Mouse (Mus musculus): ENCODE measurements around the gene Plek.

Gene Plek

DNA sequence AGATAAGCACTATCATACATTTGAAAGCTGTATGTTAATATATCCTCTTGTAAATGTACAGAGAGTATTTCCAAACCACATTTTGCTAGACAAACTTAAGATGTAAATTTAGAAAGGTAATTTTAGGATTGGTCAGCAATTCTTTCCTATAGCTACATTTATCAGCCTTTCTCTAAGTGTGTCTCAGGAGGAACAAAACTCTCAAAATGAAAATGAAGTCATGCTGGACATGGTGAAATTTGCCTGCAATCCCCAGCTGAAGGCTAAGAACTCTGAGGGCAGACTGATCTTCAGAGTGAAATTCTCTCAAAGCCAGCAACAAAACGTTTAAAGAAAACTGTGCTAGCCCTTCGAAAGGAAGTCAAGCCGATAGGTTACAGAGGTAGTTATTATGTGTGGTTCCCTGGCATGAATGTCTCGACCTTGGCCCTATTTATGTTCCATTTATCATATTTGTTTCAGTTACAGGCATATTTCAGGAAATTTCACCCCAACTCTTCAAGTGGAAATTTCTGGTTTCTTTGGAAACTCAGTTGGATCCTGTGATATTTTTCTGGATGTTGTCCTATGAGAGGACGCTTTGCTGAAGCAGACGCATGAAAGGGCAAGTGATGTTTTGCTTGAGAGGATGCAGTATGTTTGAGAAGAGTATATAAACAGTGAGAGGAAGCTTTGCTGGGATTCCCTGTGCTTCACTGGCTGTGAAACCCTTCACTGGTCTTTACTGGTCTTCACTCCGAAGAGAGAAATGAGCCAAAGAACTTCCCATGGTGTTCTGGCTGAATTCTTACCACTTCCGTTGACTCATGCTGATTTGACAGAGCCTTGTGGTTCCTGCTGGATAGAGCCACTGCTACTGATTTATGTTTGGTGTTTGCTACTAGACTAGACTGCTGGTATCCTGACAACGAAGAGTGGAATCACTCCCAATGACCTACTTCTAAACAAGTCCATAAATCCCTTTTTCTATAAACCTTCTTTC lies 51.5 kb downstream of the Plek start:
- no peak for DNase-seq (ENCODE audit: low spot score in 2 of 2)

GRCm38 (mm10) chr11:16999933-17000332 lies 52.2 kb downstream of the Plek start:
- DNase-seq (ENCODE audit: low spot score in 2 of 2) = no peak

DNA sequence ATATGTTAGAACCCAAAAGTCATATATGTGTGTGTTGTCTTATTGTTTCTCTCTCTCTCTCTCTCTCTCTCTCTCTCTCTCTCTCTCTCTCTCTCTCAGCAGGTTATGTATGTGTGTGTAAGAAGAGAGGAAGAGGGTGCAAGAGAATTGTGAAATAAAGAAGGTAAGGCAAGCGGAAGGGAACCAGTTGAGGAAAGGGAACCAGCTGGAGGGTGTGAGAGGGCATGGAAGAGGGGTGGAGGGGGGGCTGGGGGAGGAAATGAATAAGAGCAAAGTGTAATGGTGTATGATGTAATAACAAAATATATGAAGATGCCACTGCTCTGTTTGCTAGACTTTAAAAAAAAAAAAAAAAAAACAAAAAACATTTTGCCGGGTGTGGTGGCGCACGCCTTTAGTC lies 52.8 kb downstream of the Plek start:
- no peak for DNase-seq (ENCODE audit: low spot score in 2 of 2)

GRCm38 (mm10) chr11:16997465-16997864 lies 54.7 kb downstream of the Plek start:
- DNase-seq (ENCODE audit: low spot score in 2 of 2) = no peak

GRCm38 (mm10) chr11:16996818-16997217 lies 55.4 kb downstream of the Plek start:
- DNase-seq (ENCODE audit: low spot score in 2 of 2) = no peak

DNA sequence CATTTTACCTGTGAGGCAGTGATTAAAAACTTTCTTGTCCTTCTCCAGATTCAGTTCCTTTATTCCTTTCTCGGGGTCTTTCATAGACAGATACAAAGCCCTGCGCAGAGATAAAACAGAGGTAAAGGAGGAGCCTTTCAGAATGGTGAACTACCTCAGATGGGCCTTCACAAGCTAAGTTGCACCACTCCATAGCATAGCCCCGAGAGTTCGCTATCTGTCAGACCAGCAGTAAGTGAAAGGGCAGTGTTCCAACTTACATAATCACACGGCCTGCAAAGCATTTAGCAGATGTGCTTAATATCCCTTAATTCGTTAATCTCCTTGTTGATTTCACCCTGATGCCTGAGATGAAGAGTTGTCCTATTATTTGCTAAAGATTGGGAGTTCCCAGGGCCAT lies 59.3 kb downstream of the Plek start:
- no peak for DNase-seq (ENCODE audit: low spot score in 2 of 2)

DNA sequence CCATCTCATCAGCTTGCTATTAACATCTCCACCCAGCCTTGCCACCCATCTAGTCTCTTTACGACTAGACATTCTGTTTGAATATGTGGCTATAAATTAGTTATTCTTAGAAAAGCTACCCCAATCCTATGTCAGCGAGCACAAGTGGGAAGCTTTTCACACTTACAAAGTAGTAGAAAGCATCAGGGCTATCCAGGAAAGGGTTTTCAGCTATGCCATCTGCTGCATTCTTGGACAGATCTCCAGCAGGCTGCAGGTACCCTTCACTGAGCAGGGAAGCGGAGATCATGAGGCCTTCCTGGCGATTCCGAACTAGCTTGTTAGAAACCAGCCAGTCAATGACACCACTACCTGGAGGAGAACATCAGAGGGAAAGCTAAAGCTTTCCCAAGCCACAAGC lies 62.3 kb downstream of the Plek start:
- DNase-seq (ENCODE audit: low spot score in 2 of 2) = no peak

- DNase-seq (ENCODE audit: low spot score in 2 of 2) = no peak
These were observed 64.3 kb downstream of the Plek start for GRCm38 (mm10) chr11:16987745-16988328.

DNA sequence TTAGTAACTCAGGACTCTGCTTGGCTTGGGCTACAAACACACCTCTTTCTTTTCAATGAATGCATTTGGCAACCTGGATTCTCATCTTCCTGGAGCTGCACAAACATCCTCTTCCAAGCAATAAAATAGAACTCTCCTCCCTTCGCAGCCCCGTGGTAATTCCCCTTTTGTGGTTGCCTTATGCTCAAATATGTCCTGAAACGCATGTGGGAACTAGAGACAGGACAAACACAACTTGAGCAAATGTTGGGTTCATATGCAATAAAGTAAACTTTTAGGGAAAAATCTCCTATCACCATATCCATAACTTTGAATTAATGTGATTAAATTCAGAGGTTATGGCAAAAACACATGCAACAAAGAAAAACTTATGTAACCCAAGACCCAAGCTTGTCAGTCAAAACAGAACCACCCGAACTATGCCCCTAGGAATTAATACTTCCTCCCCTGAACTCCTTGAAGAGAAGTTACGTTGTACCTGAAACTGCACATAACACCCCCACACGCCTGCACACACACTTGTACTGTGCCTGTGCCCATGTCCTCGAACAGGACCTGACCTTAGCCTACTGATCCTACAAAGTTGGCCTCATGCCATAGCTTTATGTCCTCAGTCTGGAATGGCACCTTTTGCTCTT lies 65.5 kb downstream of the Plek start:
- DNase-seq (ENCODE audit: low spot score in 2 of 2) = no peak

DNA sequence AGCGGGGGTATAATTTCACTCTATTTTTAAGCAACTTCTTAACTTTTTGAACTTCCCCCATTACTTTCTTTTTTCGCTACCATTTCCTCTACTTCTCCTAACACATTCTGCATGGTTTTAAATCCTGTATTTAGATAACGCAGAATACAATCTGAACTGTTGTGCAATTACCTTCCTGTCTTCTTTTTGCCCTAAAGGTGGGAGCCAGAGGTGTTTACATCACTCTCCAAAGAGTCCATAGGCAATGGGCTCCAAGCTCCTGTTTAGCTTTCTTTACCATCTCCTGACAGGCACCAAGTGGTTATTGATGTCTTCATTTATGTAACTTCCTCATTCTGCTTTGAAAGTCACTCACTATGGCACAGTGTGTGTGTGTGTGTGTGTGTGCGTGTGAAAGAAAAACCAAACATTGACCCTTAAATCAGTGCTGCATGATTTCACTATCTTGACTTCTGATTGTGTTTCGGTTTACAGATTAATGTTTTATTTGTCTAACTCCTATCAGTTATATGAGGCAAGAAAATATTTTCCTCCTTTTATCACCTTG lies 73.9 kb downstream of the Plek start:
- DNase-seq (ENCODE audit: low spot score in 2 of 2) = no peak

GRCm38 (mm10) chr11:16977611-16978010 lies 74.6 kb downstream of the Plek start:
- DNase-seq (ENCODE audit: low spot score in 2 of 2) = no peak

DNA sequence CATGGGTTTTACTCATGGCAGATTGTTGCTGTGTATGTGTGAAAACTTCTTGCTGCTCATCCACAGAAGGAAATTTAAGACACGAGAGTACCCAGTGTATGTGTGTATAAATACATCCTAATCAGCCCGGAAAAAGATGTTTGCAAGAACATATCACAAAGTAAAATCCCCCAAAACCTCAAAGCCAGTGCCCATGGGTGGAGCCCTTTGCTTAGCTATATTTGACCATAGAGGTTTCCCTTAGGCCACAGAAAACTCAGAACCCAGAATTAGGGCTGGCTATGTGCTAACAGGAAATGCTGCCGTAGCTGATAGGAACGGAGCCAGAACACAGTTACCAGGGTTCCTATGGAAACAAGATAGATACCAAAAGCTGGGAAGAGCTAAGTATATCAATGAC lies 75.2 kb downstream of the Plek start:
- DNase-seq (ENCODE audit: low spot score in 2 of 2) = no peak

DNA sequence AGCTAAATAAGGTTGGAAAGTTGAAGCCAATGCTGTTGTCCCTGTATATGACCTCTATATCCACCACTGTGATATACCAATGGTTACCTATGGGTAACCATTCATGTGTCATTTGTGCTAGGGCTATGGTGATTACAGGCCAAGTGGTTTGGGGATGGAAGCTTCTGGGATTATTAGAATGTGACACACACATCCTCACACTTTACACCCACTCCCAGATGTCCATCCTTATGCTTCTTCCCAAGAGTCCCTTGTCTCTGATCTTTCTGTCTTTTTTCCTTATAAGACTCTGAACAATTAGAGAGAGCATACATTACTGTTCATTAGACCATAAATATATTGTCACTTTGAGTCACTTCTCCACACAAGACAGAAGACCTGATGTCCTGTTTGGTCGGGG lies 79.1 kb downstream of the Plek start:
- no peak for DNase-seq (ENCODE audit: low spot score in 2 of 2)

- DNase-seq (ENCODE audit: low spot score in 2 of 2) = no peak
These were observed 80.2 kb downstream of the Plek start for GRCm38 (mm10) chr11:16972027-16972426.

GRCm38 (mm10) chr11:16969650-16970049 lies 82.5 kb downstream of the Plek start:
- no peak for DNase-seq (ENCODE audit: low spot score in 2 of 2)

- no peak for DNase-seq (ENCODE audit: low spot score in 2 of 2)
These were observed 84.4 kb downstream of the Plek start for GRCm38 (mm10) chr11:16967806-16968205.

- no peak for DNase-seq (ENCODE audit: low spot score in 2 of 2)
These were observed 93.7 kb downstream of the Plek start for GRCm38 (mm10) chr11:16958520-16958919.

DNA sequence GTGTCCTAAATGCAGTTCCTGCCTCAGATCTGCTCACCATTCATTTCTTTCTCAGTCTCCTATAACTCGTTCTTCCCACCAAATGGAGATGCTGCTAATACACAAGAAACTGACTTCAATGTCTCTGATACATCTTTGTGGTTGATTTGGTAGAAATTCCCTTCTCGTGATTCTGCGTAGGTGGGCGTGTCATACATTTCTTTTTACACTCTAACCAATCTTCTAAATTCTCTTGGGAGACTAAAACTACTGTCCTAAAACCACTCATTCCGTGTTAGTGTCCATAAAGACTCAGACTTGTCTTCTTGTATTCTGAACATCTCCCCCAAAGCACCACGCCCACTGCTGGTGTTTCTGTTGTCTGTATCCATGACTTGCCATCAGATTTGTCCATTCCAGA lies 95.2 kb downstream of the Plek start:
- no peak for DNase-seq (ENCODE audit: low spot score in 2 of 2)

DNA sequence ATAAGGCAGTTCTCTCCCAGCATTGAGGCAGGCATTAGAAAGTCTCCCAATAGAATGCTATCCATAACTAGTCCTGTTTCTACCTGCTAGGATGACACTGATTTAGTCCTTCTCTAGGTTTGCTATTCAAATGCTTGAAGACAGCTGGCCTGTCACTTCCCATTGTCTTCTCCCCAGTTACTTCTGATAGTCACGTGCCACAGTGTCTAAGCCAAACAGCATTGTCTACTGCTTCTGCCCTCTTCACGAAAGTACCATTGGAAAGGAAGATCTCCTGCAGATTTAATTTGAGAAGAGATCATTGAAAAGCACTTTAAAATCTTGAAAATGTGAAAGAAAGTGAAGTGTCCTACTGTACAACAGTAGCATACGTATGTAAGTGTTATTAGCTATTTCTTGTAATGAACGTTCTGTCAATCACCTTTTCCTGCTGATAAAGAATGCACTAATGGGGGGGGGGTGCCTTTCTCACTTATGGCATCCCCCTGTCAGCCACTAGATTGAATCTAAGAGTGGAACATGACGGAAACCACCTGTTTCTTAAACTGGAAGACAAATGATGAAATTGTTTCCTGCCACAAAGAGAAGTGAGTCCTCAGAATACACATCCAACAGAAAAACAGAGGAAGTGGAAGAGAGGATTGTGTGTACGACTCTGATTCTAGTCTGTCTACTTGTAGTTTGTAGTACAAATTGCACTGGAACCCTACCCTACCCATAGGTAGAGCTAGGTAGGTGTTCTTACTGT lies 95.9 kb downstream of the Plek start:
- no peak for DNase-seq (ENCODE audit: low spot score in 2 of 2)

DNA sequence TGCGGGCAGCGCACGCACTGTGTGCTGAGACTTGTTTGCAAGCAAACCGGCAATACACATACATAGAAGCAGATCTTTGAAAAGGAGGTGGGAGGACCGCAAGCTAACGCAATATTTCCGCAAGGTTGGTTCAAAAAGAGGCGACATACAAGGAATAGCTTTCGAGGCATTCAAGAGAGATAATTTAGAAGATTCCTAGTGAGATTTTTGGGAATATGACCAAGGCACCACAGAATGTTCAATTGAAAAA lies 100.5 kb downstream of the Plek start:
- DNase-seq (ENCODE audit: low spot score in 2 of 2) = no peak

GRCm38 (mm10) chr11:16950976-16951760 lies 101.0 kb downstream of the Plek start, which contains the start of gene Fbxo48:
Fbxo48 (plus strand) TSS chr11:16951375.
- DNase-seq (ENCODE audit: low spot score in 2 of 2) = peak; percentile 91 to 93

Data from spleen, postnatal 14 days (tissue).